Mouse (Mus musculus) thymus, adult 2 months (tissue): ENCODE measurements around the gene Hist1h1c. TPM values are rescaled to one million over a fixed set of nuclear protein-coding genes. Genes with fewer than 3 reads are reported as not detected.
A peak's percentile ranks its signal among the peaks of the same experiment; 100 is the strongest.
"Not testable (repeated sequence)": the region's sequence is repeated elsewhere in the genome, so short reads cannot be mapped to it uniquely, and the experiment has no call there.

Source experiments
- DNase-seq: peaks from one replicate; pipeline ENCODE4 v3.0.0; 2021
- H3K27ac ChIP-seq: fragments of 200-500 bp; 2 replicates; pipeline ENCODE4 v1.5.1; 2012; ENCODE audit warnings: low read length, control low read depth; ENCODE audit not compliant: control insufficient read depth, insufficient read depth
- H3K27me3 ChIP-seq: fragments of 200-500 bp; 2 replicates; pipeline ENCODE4 v1.6.1; 2012; ENCODE audit warnings: mild to moderate bottlenecking, low read length, moderate library complexity, mixed read lengths; ENCODE audit not compliant: control insufficient read depth, insufficient read depth
- H3K36me3 ChIP-seq: fragments of 200-500 bp; 2 replicates; pipeline ENCODE4 v1.6.1; 2012; ENCODE audit warnings: mild to moderate bottlenecking, low read length, moderate library complexity; ENCODE audit not compliant: control insufficient read depth, insufficient read depth
- H3K4me1 ChIP-seq: fragments of 200-500 bp; replicated peaks from 2 replicates; pipeline ENCODE4 v1.6.1; 2012; ENCODE audit warnings: low read length; ENCODE audit not compliant: control insufficient read depth, insufficient read depth
- H3K4me3 ChIP-seq: fragments of 200-500 bp; 2 replicates; pipeline ENCODE4 v1.5.1; 2012; ENCODE audit warnings: mild to moderate bottlenecking, low read length, control low read depth, moderate library complexity; ENCODE audit not compliant: control insufficient read depth, insufficient read depth
- CTCF ChIP-seq: fragments of 200-500 bp; IDR thresholded peaks from 2 replicates; pipeline ENCODE4 v1.5.1; 2012; ENCODE audit warnings: mild to moderate bottlenecking, control low read depth, low read length, moderate library complexity, borderline replicate concordance; ENCODE audit not compliant: control insufficient read depth, poor library complexity, insufficient read depth; ENCODE audit errors: extremely low read depth
- POLR2A ChIP-seq: fragments of 200-500 bp; IDR thresholded peaks from 2 replicates; pipeline ENCODE4 v1.6.1; 2012; ENCODE audit warnings: mild to moderate bottlenecking, low read length, control low read depth, moderate library complexity; ENCODE audit not compliant: control insufficient read depth, poor library complexity, insufficient read depth; ENCODE audit errors: extremely low read depth
- WGBS: fragments of 180-500 bp; shearing (Covaris S2); methylation state at CpG from one replicate; pipeline ENCODE4 v1.1.7; 2018; 5-methylcytosine and 5-hydroxymethylcytosine counted together
- polyA plus RNA-seq: library from polyadenylated mRNA; depleted of rRNA; stranded (reverse); fragments of >200 nt; gene quantifications from 2 replicates; pipeline ENCODE4 v1.2.3, GENCODE M21; 2012

Gene Hist1h1c
- polyA plus RNA-seq, 1 experiment: 40.9 TPM

- no peak overlapping the region for H3K4me3 ChIP-seq
- no peaks in the 10 kb centered on the region for H3K36me3 ChIP-seq
- 14% methylated on average over 4 of the region's 4 CpGs for whole genome bisulfite sequencing
- DNase-seq: no peak
- no peaks in the 10 kb centered on the region for H3K27me3 ChIP-seq
- peak overlapping the region; percentile 70; the same call in 1 of the 2 replicates for H3K27ac ChIP-seq
- TF ChIP-seq POLR2A (no peak), CTCF (no peak)
- peaks cover 4% of the 10 kb centered on the region for H3K4me1 ChIP-seq
These were observed 9.3 kb downstream of the Hist1h1c start for GRCm38 (mm10) chr13:23747892-23748288.

GRCm38 (mm10) chr13:23749563-23750121, 11.0 kb downstream of the Hist1h1c start:
- 96% methylated on average over 5 of the region's 5 CpGs for WGBS
- DNase-seq: no peak
- H3K27ac ChIP-seq: no peak overlapping the region

DNA sequence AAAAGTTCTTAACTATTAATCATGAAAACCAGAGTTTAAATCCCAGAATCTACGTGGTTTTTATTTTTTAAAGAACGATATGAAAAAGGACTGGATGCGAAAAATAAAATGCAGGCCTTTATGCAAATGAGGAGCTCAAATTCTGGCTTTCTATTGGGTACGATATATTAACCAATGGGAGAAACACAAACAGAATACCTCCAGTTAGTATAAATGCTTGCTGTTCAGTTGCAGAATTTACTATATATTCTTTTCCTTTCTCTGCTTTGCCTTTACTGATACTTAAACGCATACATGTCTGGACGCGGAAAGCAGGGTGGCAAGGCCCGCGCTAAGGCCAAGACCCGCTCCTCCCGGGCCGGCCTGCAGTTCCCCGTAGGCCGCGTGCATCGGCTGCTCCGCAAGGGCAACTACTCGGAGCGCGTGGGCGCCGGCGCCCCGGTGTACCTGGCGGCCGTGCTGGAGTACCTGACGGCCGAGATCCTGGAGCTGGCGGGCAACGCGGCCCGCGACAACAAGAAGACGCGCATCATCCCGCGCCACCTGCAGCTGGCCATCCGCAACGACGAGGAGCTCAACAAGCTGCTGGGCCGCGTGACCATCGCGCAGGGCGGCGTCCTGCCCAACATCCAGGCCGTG, 12.3 kb downstream of the Hist1h1c start, which contains the start of gene Hist1h2ab:
Gene Hist1h2ab (plus strand): TSS at position 288 of the 639 bp plus-strand sequence.
- under 1% methylated on average over 32 of the region's 47 CpGs for WGBS
- peak within 1 kb of the TSS; percentile 86 for H3K27ac ChIP-seq
- not testable (repeated sequence) for H3K4me1 ChIP-seq, H3K27me3 ChIP-seq, H3K36me3 ChIP-seq
- peak within 1 kb of the TSS; percentile 41 for H3K4me3 ChIP-seq
- peak; percentile 63 for DNase-seq
- TF ChIP-seq POLR2A (peak; percentile 60; the same call in 1 of the 2 replicates), CTCF (0 out of 2 replicates have a peak, but pooled peaks have one; percentile 10)

More at GRCm38 (mm10) chr13:23749563-23750121, 11.0 kb downstream of the Hist1h1c start:
- H3K4me1 ChIP-seq: peaks cover 4% of the 10 kb centered on the region
- no peaks in the 10 kb centered on the region for H3K36me3 ChIP-seq
- TF ChIP-seq CTCF: no peak
- TF ChIP-seq POLR2A: no peak
- no peaks in the 10 kb centered on the region for H3K27me3 ChIP-seq
- H3K4me3 ChIP-seq: no peak overlapping the region

GRCm38 (mm10) chr13:23751478-23751956, 12.9 kb downstream of the Hist1h1c start:
- no peak for DNase-seq
- Histone ChIP-seq H3K36me3 (no peaks in the 10 kb centered on the region), H3K27me3 (no peaks in the 10 kb centered on the region), H3K4me1 (0 out of 2 replicates have a peak, but pooled peaks cover 2% of the 10 kb centered on the region), H3K4me3 (peak overlapping the region; percentile 41), H3K27ac (peak overlapping the region; percentile 86)
- under 1% methylated on average over 11 of the region's 11 CpGs for WGBS
- TF ChIP-seq CTCF: no peak
- no peak for TF ChIP-seq POLR2A

DNA sequence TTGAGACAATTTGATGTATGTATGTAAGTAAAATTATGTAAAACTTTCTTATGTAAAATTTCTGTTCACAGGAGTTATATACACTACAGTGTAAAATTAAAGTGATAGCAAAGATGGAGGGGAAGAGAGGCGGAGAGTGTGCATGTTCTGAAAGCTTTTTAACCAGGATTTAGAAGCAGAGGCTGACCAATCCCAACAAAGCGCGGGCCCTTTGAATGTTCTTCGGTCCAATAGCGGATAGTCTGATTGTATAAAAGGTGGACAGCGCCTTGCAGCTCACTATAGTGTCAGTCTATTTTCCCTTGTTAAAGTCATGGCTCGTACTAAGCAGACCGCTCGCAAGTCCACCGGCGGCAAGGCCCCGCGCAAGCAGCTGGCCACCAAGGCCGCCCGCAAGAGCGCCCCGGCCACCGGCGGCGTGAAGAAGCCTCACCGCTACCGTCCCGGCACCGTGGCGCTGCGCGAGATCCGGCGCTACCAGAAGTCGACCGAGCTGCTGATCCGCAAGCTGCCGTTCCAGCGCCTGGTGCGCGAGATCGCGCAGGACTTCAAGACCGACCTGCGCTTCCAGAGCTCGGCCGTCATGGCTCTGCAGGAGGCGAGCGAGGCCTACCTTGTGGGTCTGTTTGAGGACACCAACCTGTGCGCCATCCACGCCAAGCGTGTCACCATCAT, 13.6 kb downstream of the Hist1h1c start, which contains the start of gene Hist1h3b:
Gene Hist1h3b (plus strand): TSS at position 201 of the 675 bp plus-strand sequence.
- H3K27ac ChIP-seq: peak within 1 kb of the TSS; percentile 86
- peak within 1 kb of the TSS; percentile 41 for H3K4me3 ChIP-seq
- H3K27me3 ChIP-seq, H3K4me1 ChIP-seq, H3K36me3 ChIP-seq: not testable (repeated sequence)
- peak; percentile 87 for DNase-seq
- WGBS: under 1% methylated on average over 20 of the region's 47 CpGs

DNA sequence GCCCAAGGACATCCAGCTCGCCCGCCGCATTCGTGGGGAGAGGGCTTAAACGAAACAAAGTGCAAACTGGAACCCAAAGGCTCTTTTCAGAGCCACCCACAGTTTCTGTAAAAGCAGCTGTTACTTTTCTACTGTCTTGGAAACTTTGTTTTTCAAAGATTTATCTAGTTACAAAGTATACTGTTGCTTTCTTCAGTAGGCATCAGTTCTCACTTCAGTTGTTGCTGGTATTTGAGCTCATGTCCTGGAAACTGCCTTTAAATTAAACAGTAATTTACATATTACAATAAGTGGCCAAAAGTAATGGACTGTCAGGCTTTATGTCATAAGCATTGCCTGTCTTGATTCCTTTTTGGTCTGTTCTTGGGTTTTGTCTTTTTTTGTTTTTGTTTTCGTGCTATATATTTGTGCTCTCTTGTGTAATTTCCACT, 14.1 kb downstream of the Hist1h1c start:
- TF ChIP-seq CTCF (no peak), POLR2A (no peak)
- H3K36me3 ChIP-seq: no peaks in the 10 kb centered on the region
- no peaks in the 10 kb centered on the region for H3K27me3 ChIP-seq
- H3K4me1 ChIP-seq: peaks cover 3% of the 10 kb centered on the region
- no peak for DNase-seq
- H3K4me3 ChIP-seq: no peak overlapping the region
- 9% methylated on average over 6 of the region's 6 CpGs for WGBS
- H3K27ac ChIP-seq: peak overlapping the region; percentile 15; the same call in 1 of the 2 replicates
